Mouse (Mus musculus) midbrain, embryonic 14.5 days (tissue): ENCODE data around the gene Lcn9. TPM values are rescaled to one million over a fixed set of nuclear protein-coding genes. Genes with fewer than 3 reads are reported as not detected.

Source experiments
- ATAC-seq: fragments of 200-750 bp; cut with Nextera tagmentation; 2 replicates; pipeline ENCODE4 v1.8.0; 2017; ENCODE audit warnings: moderate number of reproducible peaks, moderate library complexity; ENCODE audit not compliant: low FRiP score, low TSS enrichment
- DNase-seq: peaks from one replicate; pipeline ENCODE4 v3.0.0-alpha.2; 2015
- H3K27ac ChIP-seq: fragments of 300-500 bp; sonication (generic); replicated peaks from 2 replicates; pipeline ENCODE4 v1.5.1; 2014; ENCODE audit warnings: mild to moderate bottlenecking, low read depth, low read length, moderate library complexity
- H3K27me3 ChIP-seq: fragments of 300-500 bp; sonication (generic); 2 replicates; pipeline ENCODE4 v1.6.1; 2014; ENCODE audit warnings: low read length, control low read depth, mixed read lengths; ENCODE audit not compliant: control insufficient read depth, insufficient read depth
- H3K36me3 ChIP-seq: fragments of 300-500 bp; sonication (generic); 2 replicates; pipeline ENCODE4 v1.6.1; 2014; ENCODE audit warnings: low read length, control low read depth; ENCODE audit not compliant: control insufficient read depth, insufficient read depth
- H3K4me1 ChIP-seq: fragments of 300-500 bp; sonication (generic); 2 replicates; pipeline ENCODE4 v1.6.1; 2014; ENCODE audit warnings: mild to moderate bottlenecking, antibody characterized with exemption, low read length, control low read depth; ENCODE audit not compliant: control insufficient read depth, insufficient read depth
- H3K4me2 ChIP-seq: fragments of 300-500 bp; sonication (generic); 2 replicates; pipeline ENCODE4 v1.6.1; 2014; ENCODE audit warnings: mild to moderate bottlenecking, low read length, moderate library complexity
- H3K4me3 ChIP-seq: fragments of 300-500 bp; sonication (generic); replicated peaks from 2 replicates; pipeline ENCODE4 v1.5.1; 2014; ENCODE audit warnings: low read depth, low read length
- H3K9ac ChIP-seq: fragments of 300-500 bp; sonication (generic); replicated peaks from 2 replicates; pipeline ENCODE4 v1.6.1; 2014; ENCODE audit warnings: mild to moderate bottlenecking, low read length, moderate library complexity
- H3K9me3 ChIP-seq: fragments of 300-500 bp; sonication (generic); 2 replicates; pipeline ENCODE4 v1.6.1; 2016; ENCODE audit warnings: low read length, control low read depth, mixed read lengths; ENCODE audit not compliant: control insufficient read depth
- WGBS: fragments of 180-500 bp; shearing (Covaris S2); extraction: QIAGEN DNeasy Blood & Tissue Kit; methylation state at CpG from one replicate; pipeline ENCODE4 v1.1.7; 2014; 5-methylcytosine and 5-hydroxymethylcytosine counted together
- polyA plus RNA-seq: library from polyadenylated mRNA; unstranded; fragments of >200 nt; fragmentation: Nextera tagmentation; extraction: Ambion mirVana; gene quantifications from 2 replicates; pipeline ENCODE4 v1.2.1, GENCODE M21; 2014

The Lcn9 gene
- polyA plus RNA-seq, 1 experiment from 2014 or later: not detected

DNA sequence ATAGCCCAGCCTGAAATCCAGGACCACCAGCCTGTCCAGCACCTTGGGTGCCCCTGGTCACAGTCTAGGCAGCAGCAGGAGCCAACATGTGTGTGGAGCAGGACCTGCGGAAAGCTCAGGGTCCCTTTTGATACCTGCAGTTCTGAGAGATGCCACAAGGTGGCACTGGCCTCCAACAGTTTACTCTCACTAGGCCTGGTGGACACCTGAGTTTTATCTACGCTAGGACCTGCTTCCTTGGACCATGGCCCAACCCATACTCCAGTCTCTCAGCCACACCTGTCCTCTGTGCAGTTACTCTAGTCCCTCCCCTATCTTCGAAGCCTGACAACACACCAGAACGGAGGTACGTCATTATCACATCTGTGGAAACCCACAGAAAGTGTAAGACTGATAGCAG lies 13.3 kb downstream of the Lcn9 start:
- Histone ChIP-seq H3K4me3 (no peak overlapping the region), H3K27ac (no peak overlapping the region), H3K4me2 (no peak overlapping the region), H3K9me3 (no peaks in the 10 kb centered on the region), H3K36me3 (no peaks in the 10 kb centered on the region), H3K4me1 (no peaks in the 10 kb centered on the region), H3K27me3 (no peaks in the 10 kb centered on the region), H3K9ac (no peak overlapping the region)
- ATAC-seq (no peak), DNase-seq (peak; percentile 88)
- 49% methylated on average over 5 of the region's 5 CpGs for WGBS

DNA sequence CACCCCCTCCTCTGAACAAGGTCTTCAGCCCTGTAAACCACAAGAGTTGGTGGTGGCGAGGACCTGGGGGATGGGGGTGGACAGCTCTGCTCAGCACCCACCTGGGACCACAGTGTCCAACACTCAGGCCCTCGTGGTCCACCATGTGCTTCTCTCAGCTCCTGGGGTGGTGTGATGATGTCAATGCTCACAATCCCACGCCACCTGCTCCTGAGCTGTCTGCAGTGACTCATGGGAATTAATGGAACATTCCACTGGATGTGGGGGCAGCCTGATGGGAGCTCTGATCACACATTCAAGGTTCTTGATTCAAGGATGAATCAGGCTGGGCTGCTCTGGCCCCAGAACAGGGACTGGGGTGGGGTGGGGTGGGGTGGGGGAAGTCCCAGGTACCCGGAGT lies 19.2 kb downstream of the Lcn9 start:
- Histone ChIP-seq H3K9ac (no peak overlapping the region), H3K27ac (no peak overlapping the region), H3K4me3 (no peak overlapping the region), H3K27me3 (no peaks in the 10 kb centered on the region), H3K4me1 (no peaks in the 10 kb centered on the region), H3K4me2 (no peak overlapping the region), H3K9me3 (no peaks in the 10 kb centered on the region), H3K36me3 (no peaks in the 10 kb centered on the region)
- DNase-seq (no peak), ATAC-seq (no peak)
- 78% methylated on average over 4 of the region's 4 CpGs for WGBS

DNA sequence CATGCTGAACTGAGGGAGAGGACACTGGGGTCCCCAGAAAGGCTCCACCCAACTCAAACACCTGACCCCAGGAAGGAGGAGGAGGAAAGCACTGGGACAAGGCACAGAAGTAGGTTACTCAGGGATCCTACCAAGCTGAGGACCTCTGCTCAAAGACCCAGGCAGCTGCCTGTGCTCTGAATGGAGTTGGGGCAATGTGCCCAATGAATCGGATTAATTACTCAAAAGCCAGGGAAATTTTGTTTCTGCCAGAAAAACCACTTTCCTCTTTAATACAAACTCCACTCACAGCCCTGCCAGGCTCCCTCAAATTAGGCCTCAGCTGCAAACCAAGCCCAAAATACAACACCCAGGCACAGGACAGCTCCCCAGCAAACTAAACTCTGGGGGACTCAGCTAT lies 19.8 kb downstream of the Lcn9 start:
- no peaks in the 10 kb centered on the region for H3K4me1 ChIP-seq
- no peak overlapping the region for H3K4me2 ChIP-seq
- H3K9ac ChIP-seq: no peak overlapping the region
- no peak overlapping the region for H3K27ac ChIP-seq
- H3K9me3 ChIP-seq: no peaks in the 10 kb centered on the region
- no peak for ATAC-seq
- H3K27me3 ChIP-seq: no peaks in the 10 kb centered on the region
- no peak overlapping the region for H3K4me3 ChIP-seq
- 78% methylated on average over 1 of the region's 1 CpGs for WGBS
- H3K36me3 ChIP-seq: no peaks in the 10 kb centered on the region
- DNase-seq: no peak

DNA sequence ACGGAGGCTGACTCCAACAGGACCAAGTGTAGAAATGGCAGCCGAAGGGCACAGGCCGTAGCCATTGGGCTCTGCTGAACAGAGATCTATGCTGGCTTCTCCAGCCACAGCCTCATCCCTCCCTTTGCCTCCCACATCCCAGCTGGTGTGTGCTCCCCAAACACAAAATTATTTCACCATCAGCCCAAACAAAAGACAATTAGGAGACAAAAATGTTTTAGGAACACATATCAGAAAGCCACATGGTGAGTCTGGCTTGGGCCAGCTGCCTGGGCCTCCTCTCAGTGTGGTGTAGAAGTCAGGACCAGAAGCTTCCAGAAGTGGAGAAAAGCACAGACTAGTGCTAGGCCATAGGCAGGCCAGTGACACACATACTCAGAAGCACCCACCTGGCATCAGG lies 21.1 kb downstream of the Lcn9 start:
- 81% methylated on average over 3 of the region's 3 CpGs for WGBS
- H3K4me3 ChIP-seq: no peak overlapping the region
- DNase-seq: no peak

DNA sequence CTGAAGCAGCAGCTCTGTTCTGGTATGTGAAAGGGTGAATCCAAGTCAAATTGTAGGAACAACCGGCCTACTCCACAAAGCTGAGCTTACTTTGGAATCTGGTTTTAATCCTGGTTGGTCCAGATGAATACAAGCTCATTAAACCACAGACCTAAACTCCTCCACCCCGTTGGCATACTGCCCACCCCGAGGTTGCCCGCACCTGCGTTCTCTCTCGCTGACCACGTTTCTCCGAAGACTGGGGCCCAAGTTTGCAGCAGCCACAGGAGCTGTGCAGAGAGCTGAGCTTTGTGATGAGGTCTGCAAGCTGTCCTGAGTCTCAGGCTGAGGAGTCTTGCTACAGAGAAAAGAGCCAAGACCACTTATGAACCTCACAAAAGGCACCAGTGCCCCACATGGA lies 23.6 kb downstream of the Lcn9 start:
- DNase-seq: no peak
- no peak overlapping the region for H3K4me2 ChIP-seq
- ATAC-seq: no peak
- H3K27me3 ChIP-seq: no peaks in the 10 kb centered on the region
- WGBS: 88% methylated on average over 8 of the region's 8 CpGs
- H3K4me3 ChIP-seq: no peak overlapping the region
- no peak overlapping the region for H3K9ac ChIP-seq
- H3K36me3 ChIP-seq: no peaks in the 10 kb centered on the region
- H3K27ac ChIP-seq: no peak overlapping the region
- H3K9me3 ChIP-seq: no peaks in the 10 kb centered on the region
- H3K4me1 ChIP-seq: no peaks in the 10 kb centered on the region

More for the DNA sequence above, 21.1 kb downstream of the Lcn9 start:
- H3K9me3 ChIP-seq: no peaks in the 10 kb centered on the region
- no peak overlapping the region for H3K4me2 ChIP-seq
- H3K27ac ChIP-seq: no peak overlapping the region
- no peaks in the 10 kb centered on the region for H3K4me1 ChIP-seq
- no peak overlapping the region for H3K9ac ChIP-seq
- H3K27me3 ChIP-seq: no peaks in the 10 kb centered on the region
- no peaks in the 10 kb centered on the region for H3K36me3 ChIP-seq
- no peak for ATAC-seq

DNA sequence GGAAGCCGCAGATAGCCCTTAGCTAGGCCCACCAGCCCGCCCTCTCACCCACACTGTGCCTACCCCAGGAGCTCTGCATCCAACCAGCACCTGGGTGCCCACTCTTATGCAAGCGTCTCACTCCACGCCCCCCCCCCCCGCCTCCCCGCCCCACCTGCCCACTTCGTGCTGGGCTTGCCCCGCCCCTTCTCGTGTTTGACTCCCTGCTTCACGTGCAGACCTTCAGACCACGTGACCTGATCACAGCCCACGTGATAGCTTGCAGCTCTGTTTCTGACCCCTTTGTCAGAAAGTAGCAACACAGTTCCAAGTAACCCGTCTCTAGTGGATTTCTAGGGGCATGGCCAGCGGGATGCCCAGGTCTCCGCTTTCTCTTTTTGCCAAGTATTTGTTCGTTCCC lies 24.3 kb downstream of the Lcn9 start, which contains the start of gene Sohlh1:
Gene Sohlh1 (minus strand): TSS at position 23 of the 400 bp plus-strand sequence.
- Histone ChIP-seq H3K4me2 (no peak within 1 kb of the TSS), H3K9me3 (no peaks in the 10 kb centered on the region), H3K27me3 (no peaks in the 10 kb centered on the region), H3K27ac (no peak within 1 kb of the TSS), H3K9ac (no peak within 1 kb of the TSS), H3K4me3 (no peak within 1 kb of the TSS), H3K36me3 (no peaks in the 10 kb centered on the region), H3K4me1 (no peaks in the 10 kb centered on the region)
- no peak for DNase-seq
- 85% methylated on average over 15 of the region's 16 CpGs for WGBS
- no peak for ATAC-seq

DNA sequence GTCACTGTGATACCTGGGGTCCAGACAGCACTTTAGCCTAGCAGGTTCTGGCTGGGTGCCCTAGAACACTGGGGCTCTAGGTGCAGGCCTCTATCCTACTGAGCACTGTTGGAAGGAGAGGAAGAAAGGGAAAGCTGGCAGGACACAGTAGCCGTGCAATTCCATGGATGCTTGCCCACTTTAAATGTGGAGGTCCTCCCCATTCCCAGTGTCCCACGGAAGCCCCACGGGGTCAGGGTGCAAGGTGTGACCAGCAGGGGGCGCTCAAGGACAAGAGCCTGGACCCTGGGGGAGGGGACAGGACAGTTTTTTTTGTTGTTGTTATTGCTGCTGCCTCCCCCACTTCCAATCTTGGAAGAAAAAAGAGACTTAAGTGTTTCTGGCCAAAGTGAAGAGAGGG lies 27.4 kb downstream of the Lcn9 start:
- no peak overlapping the region for H3K4me2 ChIP-seq
- ATAC-seq (no peak), DNase-seq (peak; percentile 43)
- no peaks in the 10 kb centered on the region for H3K36me3 ChIP-seq
- WGBS: 12% methylated on average over 4 of the region's 4 CpGs
- no peak overlapping the region for H3K9ac ChIP-seq
- H3K4me1 ChIP-seq: no peaks in the 10 kb centered on the region
- no peaks in the 10 kb centered on the region for H3K9me3 ChIP-seq
- H3K4me3 ChIP-seq: no peak overlapping the region
- H3K27ac ChIP-seq: no peak overlapping the region
- H3K27me3 ChIP-seq: no peaks in the 10 kb centered on the region

DNA sequence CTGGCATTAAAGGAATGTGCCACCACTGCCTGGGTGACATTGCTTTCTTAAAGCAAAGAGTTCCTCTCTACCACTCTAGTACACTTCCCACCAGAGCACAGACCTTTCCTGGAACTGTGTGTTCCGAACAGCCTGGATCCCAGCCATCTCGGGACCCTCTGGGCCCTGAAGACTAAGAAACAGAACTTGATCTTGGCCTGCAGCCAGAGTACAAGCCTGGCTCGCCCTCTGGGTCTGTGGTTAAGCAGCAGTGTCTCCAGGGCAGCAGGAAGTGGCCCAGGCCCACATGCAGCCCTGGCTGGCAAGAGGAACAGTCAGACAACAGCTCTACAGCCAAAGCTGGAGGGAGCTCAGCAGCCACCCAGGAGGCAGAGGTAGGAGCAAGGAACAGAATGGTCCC lies 29.7 kb downstream of the Lcn9 start:
- H3K36me3 ChIP-seq: no peaks in the 10 kb centered on the region
- no peaks in the 10 kb centered on the region for H3K4me1 ChIP-seq
- 56% methylated on average over 3 of the region's 3 CpGs for WGBS
- no peak overlapping the region for H3K27ac ChIP-seq
- DNase-seq (peak; percentile 23), ATAC-seq (no peak)
- H3K9me3 ChIP-seq: no peaks in the 10 kb centered on the region
- H3K4me3 ChIP-seq: no peak overlapping the region
- no peaks in the 10 kb centered on the region for H3K27me3 ChIP-seq
- no peak overlapping the region for H3K4me2 ChIP-seq
- H3K9ac ChIP-seq: no peak overlapping the region

DNA sequence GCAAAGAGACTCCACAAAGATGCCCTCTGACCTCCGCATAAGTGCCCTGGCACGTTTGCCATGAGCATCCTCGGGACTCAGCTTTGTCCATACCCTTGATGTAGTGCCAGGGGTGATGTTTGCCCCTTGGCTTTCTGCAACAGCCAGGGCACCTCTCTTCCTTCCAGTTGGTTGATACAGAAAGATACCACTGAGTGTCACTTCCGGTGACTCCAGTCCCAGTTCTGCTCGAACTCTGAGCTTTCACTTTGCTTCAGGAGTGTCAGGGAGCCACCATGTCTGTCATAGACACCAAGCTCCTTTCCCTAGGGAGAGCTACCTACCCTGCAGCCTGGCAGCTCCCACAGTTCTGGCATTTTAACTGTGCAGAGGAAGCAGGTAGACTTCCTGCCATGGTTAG lies 31.0 kb downstream of the Lcn9 start:
- H3K27me3 ChIP-seq: no peaks in the 10 kb centered on the region
- WGBS: 77% methylated on average over 5 of the region's 5 CpGs
- DNase-seq: no peak
- ATAC-seq: no peak
- H3K36me3 ChIP-seq: no peaks in the 10 kb centered on the region
- no peak overlapping the region for H3K27ac ChIP-seq
- H3K9me3 ChIP-seq: no peaks in the 10 kb centered on the region
- no peak overlapping the region for H3K4me2 ChIP-seq
- H3K9ac ChIP-seq: no peak overlapping the region
- H3K4me1 ChIP-seq: no peaks in the 10 kb centered on the region
- H3K4me3 ChIP-seq: no peak overlapping the region
